Mouse (Mus musculus) MEL (cell line): ENCODE data around the gene Mdm1. TPM values are rescaled to one million over a fixed set of nuclear protein-coding genes. Genes with fewer than 3 reads are reported as not detected.

ENCODE experiments used
- DNase-seq: peaks from one replicate; pipeline ENCODE4 v3.0.0; 2011; ENCODE audit warnings: low read depth, low spot score
- H3K27ac ChIP-seq: 2 replicates; pipeline ENCODE4 v1.5.1; 2012; ENCODE audit warnings: low read depth, mild to moderate bottlenecking, control low read depth, low read length, moderate library complexity; ENCODE audit not compliant: control insufficient read depth
- H3K27me3 ChIP-seq, 2 experiments: fragments of 150-350 bp in 1 of 2; sonication (generic) in 1 of 2; 2 replicates each; pipeline ENCODE4 v1.6.1; 2012; ENCODE audit warnings: low read length in 2 of 2, mild to moderate bottlenecking in 2 of 2, improper control_type of control experiment in 1 of 2, moderate library complexity in 1 of 2; ENCODE audit not compliant: insufficient read depth in 2 of 2, control insufficient read depth in 1 of 2
- H3K36me3 ChIP-seq, 2 experiments: 2 replicates each; pipeline ENCODE4 v1.6.1; 2012 to 2014; ENCODE audit warnings: low read length in 2 of 2, improper control_type of control experiment in 1 of 2, inconsistent platforms in 1 of 2, mild to moderate bottlenecking in 1 of 2; ENCODE audit not compliant: insufficient read depth in 2 of 2, control insufficient read depth in 1 of 2
- H3K4me1 ChIP-seq, 2 experiments: fragments of 150-350 bp in 1 of 2; sonication (generic) in 1 of 2; 2 replicates each; pipeline ENCODE4 v1.6.1; 2012; ENCODE audit warnings: low read length in 2 of 2, improper control_type of control experiment in 1 of 2, mild to moderate bottlenecking in 1 of 2; ENCODE audit not compliant: insufficient read depth in 2 of 2, control insufficient read depth in 1 of 2
- H3K4me3 ChIP-seq, 2 experiments: fragments of 150-350 bp in 1 of 2; sonication (generic) in 1 of 2; 2 replicates each; pipeline ENCODE4 v1.5.1; 2012; ENCODE audit warnings: low read depth in 2 of 2, low read length in 2 of 2, mild to moderate bottlenecking in 2 of 2, moderate library complexity in 2 of 2, control low read depth in 1 of 2, improper control_type of control experiment in 1 of 2; ENCODE audit not compliant: control insufficient read depth in 1 of 2, insufficient read depth in 1 of 2
- H3K79me2 ChIP-seq: 2 replicates; pipeline ENCODE4 v1.6.1; 2012; ENCODE audit warnings: mild to moderate bottlenecking, low read length, moderate library complexity; ENCODE audit not compliant: control insufficient read depth, poor library complexity, insufficient read depth
- H3K9ac ChIP-seq: 2 replicates; pipeline ENCODE4 v1.6.1; 2012; ENCODE audit warnings: low read depth, mild to moderate bottlenecking, control low read depth, low read length, moderate library complexity; ENCODE audit not compliant: control insufficient read depth, poor library complexity, severe bottlenecking
- H3K9me3 ChIP-seq: fragments of 150-350 bp; sonication (generic); replicated peaks from 2 replicates; pipeline ENCODE4 v1.6.1; 2012; ENCODE audit warnings: mild to moderate bottlenecking, low read length, improper control_type of control experiment, moderate library complexity; ENCODE audit not compliant: insufficient read depth
- CHD2 ChIP-seq: IDR thresholded peaks from 2 replicates; pipeline ENCODE4 v1.6.1; 2011; ENCODE audit warnings: low read length, improper control_type of control experiment
- E2F4 ChIP-seq: IDR thresholded peaks from 2 replicates; pipeline ENCODE4 v1.6.1; 2011; ENCODE audit warnings: low read depth, low read length, improper control_type of control experiment, borderline replicate concordance
- EP300 ChIP-seq, 2 experiments: IDR thresholded peaks; 2 replicates each; pipeline ENCODE4 v1.6.1; 2011; ENCODE audit warnings: improper control_type of control experiment in 2 of 2, low read length in 2 of 2, low read depth in 1 of 2, mild to moderate bottlenecking in 1 of 2
- ETS1 ChIP-seq: IDR thresholded peaks from 2 replicates; pipeline ENCODE4 v1.6.1; 2012; ENCODE audit warnings: low read depth, mild to moderate bottlenecking, inconsistent platforms, low read length, improper control_type of control experiment, moderate library complexity
- GABPA ChIP-seq: IDR thresholded peaks from 2 replicates; pipeline ENCODE4 v1.6.1; 2012; ENCODE audit warnings: low read depth, mild to moderate bottlenecking, inconsistent platforms, low read length, improper control_type of control experiment, moderate library complexity
- GATA1 ChIP-seq: IDR thresholded peaks from 2 replicates; pipeline ENCODE4 v1.6.1; 2011; ENCODE audit warnings: low read depth, low read length, improper control_type of control experiment
- HCFC1 ChIP-seq: IDR thresholded peaks from 2 replicates; pipeline ENCODE4 v1.6.1; 2012; ENCODE audit warnings: low read depth, mild to moderate bottlenecking, inconsistent platforms, low read length, improper control_type of control experiment, moderate library complexity
- JUND ChIP-seq: IDR thresholded peaks from 2 replicates; pipeline ENCODE4 v1.6.1; 2011; ENCODE audit warnings: low read depth, mild to moderate bottlenecking, improper control_type of control experiment, low read length
- MAX ChIP-seq: IDR thresholded peaks from 2 replicates; pipeline ENCODE4 v1.6.1; 2011; ENCODE audit warnings: low read length, improper control_type of control experiment
- MAZ ChIP-seq: IDR thresholded peaks from 2 replicates; pipeline ENCODE4 v1.6.1; 2012; ENCODE audit warnings: low read depth, mild to moderate bottlenecking, inconsistent platforms, low read length, improper control_type of control experiment
- MEF2A ChIP-seq: IDR thresholded peaks from 2 replicates; pipeline ENCODE4 v1.6.1; 2014; ENCODE audit warnings: low read depth, mild to moderate bottlenecking, inconsistent platforms, low read length, improper control_type of control experiment; ENCODE audit not compliant: poor library complexity, insufficient replicate concordance, severe bottlenecking; ENCODE audit errors: extremely low read depth
- MYB ChIP-seq: IDR thresholded peaks from 2 replicates; pipeline ENCODE4 v1.6.1; 2011; ENCODE audit warnings: mild to moderate bottlenecking, low read depth, low read length, improper control_type of control experiment
- MYC ChIP-seq: IDR thresholded peaks from 2 replicates; pipeline ENCODE4 v1.6.1; 2011; ENCODE audit warnings: low read depth, mild to moderate bottlenecking, low read length, improper control_type of control experiment, moderate library complexity
- NELFE ChIP-seq: IDR thresholded peaks from 2 replicates; pipeline ENCODE4 v1.6.1; 2011; ENCODE audit warnings: low read depth, low read length, improper control_type of control experiment
- NRF1 ChIP-seq: IDR thresholded peaks from 2 replicates; pipeline ENCODE4 v1.6.1; 2014; ENCODE audit warnings: low read depth, mild to moderate bottlenecking, inconsistent platforms, low read length, improper control_type of control experiment, moderate library complexity; ENCODE audit not compliant: poor library complexity, insufficient read depth, severe bottlenecking
- POLR2AphosphoS2 ChIP-seq: IDR thresholded peaks from 2 replicates; pipeline ENCODE4 v1.6.1; 2011; ENCODE audit warnings: low read length, improper control_type of control experiment
- RAD21 ChIP-seq: IDR thresholded peaks from 2 replicates; pipeline ENCODE4 v1.6.1; 2011; ENCODE audit warnings: mild to moderate bottlenecking, low read depth, low read length, improper control_type of control experiment
- SIN3A ChIP-seq: IDR thresholded peaks from 2 replicates; pipeline ENCODE4 v1.6.1; 2012; ENCODE audit warnings: low read length, improper control_type of control experiment, inconsistent platforms
- TAL1 ChIP-seq: IDR thresholded peaks from 2 replicates; pipeline ENCODE4 v1.6.1; 2012; ENCODE audit warnings: mild to moderate bottlenecking, inconsistent platforms, low read length, moderate library complexity, mixed read lengths
- TCF12 ChIP-seq: IDR thresholded peaks from 2 replicates; pipeline ENCODE4 v1.6.1; 2014; ENCODE audit warnings: low read depth, mild to moderate bottlenecking, inconsistent platforms, low read length, improper control_type of control experiment, moderate library complexity
- UBTF ChIP-seq: IDR thresholded peaks from 2 replicates; pipeline ENCODE4 v1.6.1; 2012; ENCODE audit warnings: low read depth, mild to moderate bottlenecking, inconsistent platforms, low read length, improper control_type of control experiment, moderate library complexity, borderline replicate concordance; ENCODE audit not compliant: insufficient read depth
- USF1 ChIP-seq: IDR thresholded peaks from 2 replicates; pipeline ENCODE4 v1.6.1; 2014; ENCODE audit warnings: low read depth, mild to moderate bottlenecking, inconsistent platforms, low read length, improper control_type of control experiment, moderate library complexity
- ZC3H11A ChIP-seq: IDR thresholded peaks from 2 replicates; pipeline ENCODE4 v1.6.1; 2012; ENCODE audit warnings: low read depth, mild to moderate bottlenecking, inconsistent platforms, low read length, improper control_type of control experiment
- ZKSCAN1 ChIP-seq: IDR thresholded peaks from 2 replicates; pipeline ENCODE4 v1.6.1; 2012; ENCODE audit warnings: low read depth, mild to moderate bottlenecking, inconsistent platforms, low read length, improper control_type of control experiment, moderate library complexity
- ZMIZ1 ChIP-seq: IDR thresholded peaks from 2 replicates; pipeline ENCODE4 v1.6.1; 2012; ENCODE audit warnings: low read depth, mild to moderate bottlenecking, inconsistent platforms, low read length, improper control_type of control experiment, moderate library complexity
- ZNF384 ChIP-seq: IDR thresholded peaks from 2 replicates; pipeline ENCODE4 v1.6.1; 2012; ENCODE audit warnings: low read depth, mild to moderate bottlenecking, inconsistent platforms, low read length, improper control_type of control experiment
- polyA plus RNA-seq, 2 experiments: library from polyadenylated mRNA; stranded (reverse) in 1 of 2; unstranded in 1 of 2; fragments of >175 nt in 1 of 2; fragments of >200 nt in 1 of 2; gene quantifications; 2 replicates each; pipeline versions ENCODE4 v1.2.1 to v1.2.4; 2012; ENCODE audit warnings: low replicate concordance in 2 of 2, low read depth in 1 of 2; ENCODE audit not compliant: insufficient read length in 2 of 2, insufficient read depth in 1 of 2, missing spikeins in 1 of 2
- total RNA-seq: library from RNA; depleted of rRNA; stranded (reverse); fragments of 300-350 nt; gene quantifications from 2 replicates; pipeline ENCODE4 v1.2.3, GENCODE M21; 2012

Mdm1 gene
- total and polyA plus RNA-seq, 3 experiments, result 27.9 to 44.5 TPM; not detected in 1

GRCm38 (mm10) chr10:118092745-118093144 lies 48.9 kb upstream of the Mdm1 start:
- peaks cover 0 to 23% of the 10 kb centered on the region in 2 experiments; a peak in 3 of 4 replicates for H3K4me1 ChIP-seq
- TF ChIP-seq HCFC1, result no peak
- TF ChIP-seq MYC, result no peak
- no peak for TF ChIP-seq NRF1
- TF ChIP-seq MAX, result no peak
- no peak for TF ChIP-seq ZKSCAN1
- TF ChIP-seq E2F4, result no peak
- TF ChIP-seq TAL1, result no peak
- TF ChIP-seq RAD21, result no peak
- TF ChIP-seq EP300 (IDR thresholded peaks at IDR 0.05; ENCODE audit: low read depth in 1 of 2, low read length in 2 of 2), result no peak
- TF ChIP-seq CHD2, result no peak
- TF ChIP-seq MEF2A, result no peak
- no peak for TF ChIP-seq SIN3A
- TF ChIP-seq NELFE, result no peak
- TF ChIP-seq JUND, result no peak
- no peak for TF ChIP-seq ETS1
- TF ChIP-seq ZNF384, result no peak
- TF ChIP-seq MAZ, result no peak

GRCm38 (mm10) chr10:118093728-118094127 lies 47.9 kb upstream of the Mdm1 start:
- H3K27ac ChIP-seq, result no peak overlapping the region
- H3K79me2 ChIP-seq, result no peaks in the 10 kb centered on the region
- peaks cover 0 to 23% of the 10 kb centered on the region in 2 experiments; a peak in 3 of 4 replicates for H3K4me1 ChIP-seq
- H3K4me3 ChIP-seq, result no peak overlapping the region
- peaks cover 0 to 10% of the 10 kb centered on the region in 2 experiments; a peak in 2 of 4 replicates for H3K36me3 ChIP-seq
- no peak for DNase-seq
- TF ChIP-seq TCF12 (no peak), TAL1 (no peak), ZC3H11A (no peak), UBTF (no peak), ZMIZ1 (no peak), SIN3A (no peak), GABPA (no peak), USF1 (no peak), POLR2AphosphoS2 (no peak), NRF1 (no peak), GATA1 (no peak), CHD2 (no peak), MYB (no peak)
- H3K9ac ChIP-seq, result no peak overlapping the region
- H3K27me3 ChIP-seq, result no peaks in the 10 kb centered on the region
- H3K9me3 ChIP-seq, result no peaks in the 10 kb centered on the region

More at GRCm38 (mm10) chr10:118092745-118093144, 48.9 kb upstream of the Mdm1 start:
- no peaks in the 10 kb centered on the region for H3K9me3 ChIP-seq
- no peak for DNase-seq
- H3K4me3 ChIP-seq, result no peak overlapping the region
- H3K27me3 ChIP-seq, result no peaks in the 10 kb centered on the region
- no peak overlapping the region for H3K27ac ChIP-seq
- H3K36me3 ChIP-seq, result peaks cover 0 to 10% of the 10 kb centered on the region in 2 experiments; a peak in 2 of 4 replicates
- H3K9ac ChIP-seq, result no peak overlapping the region
- no peaks in the 10 kb centered on the region for H3K79me2 ChIP-seq
